Mouse (Mus musculus) neural tube, embryonic 11.5 days (tissue): ENCODE measurements around the gene Gm12248. TPM values are rescaled to one million over a fixed set of nuclear protein-coding genes. Genes with fewer than 3 reads are reported as not detected.
"Not testable (repeated sequence)": the region's sequence is repeated elsewhere in the genome, so short reads cannot be mapped to it uniquely, and the experiment has no call there.

Experiments
- ATAC-seq: fragments of 200-750 bp; cut with Nextera tagmentation; 2 replicates; pipeline ENCODE4 v1.8.0; 2017; ENCODE audit warnings: moderate number of reproducible peaks, mild to moderate bottlenecking, moderate TSS enrichment, moderate library complexity; ENCODE audit not compliant: insufficient read depth, low FRiP score, low TSS enrichment
- DNase-seq: peaks from one replicate; pipeline ENCODE4 v3.0.0-alpha.2; 2015; ENCODE audit warnings: low spot score
- H3K27ac ChIP-seq: fragments of 300-500 bp; sonication (generic); 2 replicates; pipeline ENCODE4 v1.5.1; 2014; ENCODE audit warnings: low read depth, mild to moderate bottlenecking, low read length
- H3K27me3 ChIP-seq: fragments of 300-500 bp; sonication (generic); 2 replicates; pipeline ENCODE4 v1.6.1; 2014; ENCODE audit warnings: mild to moderate bottlenecking, low read length, mixed read lengths; ENCODE audit not compliant: control insufficient read depth, insufficient read depth
- H3K36me3 ChIP-seq: fragments of 300-500 bp; sonication (generic); 2 replicates; pipeline ENCODE4 v1.6.1; 2014; ENCODE audit warnings: mild to moderate bottlenecking, low read length, moderate library complexity, mixed read lengths; ENCODE audit not compliant: control insufficient read depth, insufficient read depth
- H3K4me1 ChIP-seq: fragments of 300-500 bp; sonication (generic); 2 replicates; pipeline ENCODE4 v1.6.1; 2014; ENCODE audit warnings: low read length, mixed read lengths; ENCODE audit not compliant: control insufficient read depth, insufficient read depth
- H3K4me2 ChIP-seq: fragments of 300-500 bp; sonication (generic); 2 replicates; pipeline ENCODE4 v1.6.1; 2014; ENCODE audit warnings: low read depth, mild to moderate bottlenecking, moderate library complexity
- H3K4me3 ChIP-seq: fragments of 300-500 bp; sonication (generic); 2 replicates; pipeline ENCODE4 v1.5.1; 2014; ENCODE audit warnings: low read depth, low read length
- H3K9ac ChIP-seq: fragments of 300-500 bp; sonication (generic); 2 replicates; pipeline ENCODE4 v1.6.1; 2014; ENCODE audit warnings: mild to moderate bottlenecking, low read length
- H3K9me3 ChIP-seq: fragments of 300-500 bp; sonication (generic); 2 replicates; pipeline ENCODE4 v1.6.1; 2016; ENCODE audit warnings: low read length; ENCODE audit not compliant: control insufficient read depth
- WGBS: fragments of 180-500 bp; shearing (Covaris S2); extraction: QIAGEN DNeasy Blood & Tissue Kit; methylation state at CpG from one replicate; pipeline ENCODE4 v1.1.7; 2014; 5-methylcytosine and 5-hydroxymethylcytosine counted together
- polyA plus RNA-seq: library from polyadenylated mRNA; unstranded; fragments of >200 nt; fragmentation: Nextera tagmentation; extraction: Ambion mirVana; gene quantifications from 2 replicates; pipeline ENCODE4 v1.2.1, GENCODE M21; 2014

Gene Gm12248
- polyA plus RNA-seq, 1 experiment from 2014 or later: not detected

DNA sequence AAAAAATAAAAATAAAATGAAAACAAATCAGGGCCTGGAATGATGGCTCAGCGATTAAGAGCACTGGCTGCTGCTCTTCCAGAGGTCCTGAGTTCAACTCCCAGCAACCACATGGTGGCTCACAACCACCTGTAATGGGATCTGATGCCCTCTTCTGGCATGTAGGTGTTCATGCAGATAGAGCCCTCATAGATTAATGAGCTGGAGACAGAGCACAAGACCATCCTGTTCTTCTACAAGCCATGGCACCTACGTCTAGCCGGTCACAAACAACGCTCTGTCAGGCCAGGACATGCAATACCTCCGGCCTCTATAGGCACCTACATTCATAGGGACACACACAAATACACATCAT is 5.4 kb upstream of the Gm12248 start:
- not testable (repeated sequence) for DNase-seq, H3K9me3 ChIP-seq, H3K9ac ChIP-seq, H3K4me1 ChIP-seq, H3K4me3 ChIP-seq, H3K27ac ChIP-seq, ATAC-seq, H3K36me3 ChIP-seq, H3K4me2 ChIP-seq, H3K27me3 ChIP-seq
- 68% methylated on average over 5 of the region's 5 CpGs for WGBS

DNA sequence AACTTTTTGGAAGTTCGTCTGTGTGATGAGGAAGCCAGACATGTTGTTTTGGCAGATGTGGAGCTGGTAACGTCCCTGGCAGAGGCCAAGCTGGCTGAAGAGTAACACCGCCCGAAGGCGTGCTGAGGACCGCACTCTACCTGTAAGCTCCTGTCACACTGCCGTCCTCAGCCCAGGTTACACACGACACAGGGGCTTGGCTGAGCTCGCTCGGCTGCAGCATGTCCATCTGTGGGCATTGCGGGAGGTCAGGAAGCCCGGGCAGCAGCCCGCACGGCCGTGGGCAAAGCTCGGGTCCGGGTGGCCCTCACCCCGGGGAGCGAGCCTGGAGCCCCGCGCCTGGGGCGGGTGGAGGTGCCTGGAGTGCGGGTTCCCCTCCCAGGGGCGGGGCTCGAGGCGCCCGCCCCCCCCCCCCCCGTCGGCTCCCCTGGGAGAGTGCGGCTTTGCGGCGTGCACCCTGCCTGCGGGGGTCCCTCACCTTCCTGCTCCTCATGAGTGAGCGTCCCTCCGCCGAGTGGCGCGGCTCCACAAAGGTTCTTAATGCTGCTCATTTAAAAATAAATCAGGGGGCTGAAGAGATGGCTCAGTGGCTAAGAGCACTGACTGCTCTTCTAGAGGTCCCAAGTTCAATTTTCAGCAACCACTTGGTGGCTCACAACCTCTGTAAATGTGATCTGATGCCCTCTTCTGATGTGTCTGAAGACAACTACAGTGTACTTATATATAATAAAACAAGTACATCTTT is 4.9 kb upstream of the Gm12248 start:
- DNase-seq (no peak), ATAC-seq (no peak)
- Histone ChIP-seq H3K9me3 (no peaks in the 10 kb centered on the region), H3K4me3 (peak overlapping the region; percentile 36), H3K9ac (peak overlapping the region; percentile 31), H3K27ac (no peak overlapping the region), H3K4me1 (no peaks in the 10 kb centered on the region), H3K27me3 (peaks cover 7% of the 10 kb centered on the region; the same call in 1 of the 2 replicates), H3K36me3 (no peaks in the 10 kb centered on the region), H3K4me2 (peak overlapping the region; percentile 61)
- WGBS: 1% methylated on average over 26 of the region's 38 CpGs

GRCm38 (mm10) chr11:58096821-58097620 is 4.1 kb upstream of the Gm12248 start:
- WGBS: 54% methylated on average over 20 of the region's 20 CpGs
- DNase-seq (no peak), ATAC-seq (no peak)
- Histone ChIP-seq H3K27ac (no peak overlapping the region), H3K36me3 (no peaks in the 10 kb centered on the region), H3K9ac (no peak overlapping the region), H3K9me3 (no peaks in the 10 kb centered on the region), H3K4me2 (peak overlapping the region; percentile 14; the same call in 1 of the 2 replicates), H3K27me3 (peaks cover 7% of the 10 kb centered on the region; the same call in 1 of the 2 replicates), H3K4me1 (no peaks in the 10 kb centered on the region), H3K4me3 (no peak overlapping the region)

- H3K36me3 ChIP-seq: no peaks in the 10 kb centered on the region
- H3K4me2 ChIP-seq: no peak overlapping the region
These were observed 3.2 kb upstream of the Gm12248 start for GRCm38 (mm10) chr11:58096160-58096559.

GRCm38 (mm10) chr11:58095561-58095960 is 2.6 kb upstream of the Gm12248 start:
- Histone ChIP-seq H3K4me1 (no peaks in the 10 kb centered on the region), H3K4me2 (no peak overlapping the region), H3K4me3 (no peak overlapping the region), H3K9me3 (no peaks in the 10 kb centered on the region), H3K27ac (no peak overlapping the region), H3K36me3 (no peaks in the 10 kb centered on the region), H3K27me3 (peaks cover 7% of the 10 kb centered on the region; the same call in 1 of the 2 replicates), H3K9ac (no peak overlapping the region)
- WGBS: 100% methylated on average over 1 of the region's 1 CpGs
- DNase-seq (no peak), ATAC-seq (no peak)

More at GRCm38 (mm10) chr11:58096160-58096559, 3.2 kb upstream of the Gm12248 start:
- no peak overlapping the region for H3K4me3 ChIP-seq
- WGBS: 85% methylated on average over 5 of the region's 5 CpGs
- no peak overlapping the region for H3K27ac ChIP-seq
- H3K27me3 ChIP-seq: peaks cover 7% of the 10 kb centered on the region; the same call in 1 of the 2 replicates
- H3K4me1 ChIP-seq: no peaks in the 10 kb centered on the region
- ATAC-seq: no peak
- no peaks in the 10 kb centered on the region for H3K9me3 ChIP-seq
- no peak overlapping the region for H3K9ac ChIP-seq
- no peak for DNase-seq

DNA sequence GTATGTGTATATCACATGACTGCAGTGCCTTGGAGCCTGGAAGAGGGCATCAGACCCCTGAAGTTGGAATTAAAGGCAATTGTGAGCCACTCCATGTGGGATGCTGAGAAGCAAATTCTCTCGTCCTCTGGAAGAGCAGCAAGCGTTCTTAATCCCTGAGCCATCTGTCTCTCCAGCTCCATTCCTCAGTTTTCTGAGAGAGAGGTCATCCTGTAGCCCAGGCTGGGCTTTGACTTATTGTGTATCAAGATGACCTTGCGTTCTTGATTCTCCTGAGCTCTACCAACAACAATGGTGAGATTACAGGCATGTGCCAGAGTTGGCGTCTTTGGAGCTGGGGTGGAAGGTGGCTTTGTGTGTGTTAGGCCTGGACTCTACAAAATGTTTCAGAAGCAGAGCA is 1.8 kb upstream of the Gm12248 start:
- Histone ChIP-seq H3K27ac (no peak overlapping the region), H3K27me3 (peaks cover 7% of the 10 kb centered on the region; the same call in 1 of the 2 replicates), H3K9me3 (no peaks in the 10 kb centered on the region), H3K4me2 (no peak overlapping the region), H3K36me3 (no peaks in the 10 kb centered on the region), H3K4me3 (no peak overlapping the region), H3K4me1 (no peaks in the 10 kb centered on the region), H3K9ac (no peak overlapping the region)
- DNase-seq (no peak), ATAC-seq (no peak)
- WGBS: 72% methylated on average over 4 of the region's 4 CpGs

- no peaks in the 10 kb centered on the region for H3K4me1 ChIP-seq
- H3K4me3 ChIP-seq: no peak overlapping the region
- ATAC-seq (no peak), DNase-seq (no peak)
- peaks cover 3% of the 10 kb centered on the region; the same call in 1 of the 2 replicates for H3K27me3 ChIP-seq
- H3K4me2 ChIP-seq: no peak overlapping the region
- H3K9me3 ChIP-seq: no peaks in the 10 kb centered on the region
- H3K27ac ChIP-seq: no peak overlapping the region
- H3K9ac ChIP-seq: no peak overlapping the region
- 58% methylated on average over 4 of the region's 4 CpGs for WGBS
- H3K36me3 ChIP-seq: no peaks in the 10 kb centered on the region
These were observed 393 bp downstream of the Gm12248 start for GRCm38 (mm10) chr11:58092541-58092940.

DNA sequence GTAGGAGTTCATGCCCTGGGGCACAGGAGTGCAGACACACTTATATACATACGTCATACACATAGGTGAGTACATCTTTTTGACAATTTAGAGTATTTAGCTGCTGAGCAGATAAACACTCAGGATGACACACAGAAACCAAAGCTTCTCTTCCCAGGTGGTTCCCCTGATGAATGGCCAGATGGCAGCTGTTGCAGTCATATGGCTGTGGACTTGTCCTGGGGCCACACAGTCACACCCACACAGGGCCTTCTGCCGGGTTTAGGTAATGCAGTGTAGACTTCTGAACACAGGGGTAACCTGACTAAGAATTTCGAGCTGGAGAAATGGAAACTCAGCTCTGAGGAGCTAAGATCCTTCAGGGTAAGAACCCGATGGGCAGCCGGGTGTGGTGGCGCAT is 11.2 kb downstream of the Gm12248 start:
- H3K9ac ChIP-seq: no peak overlapping the region

More for the DNA sequence above, 11.2 kb downstream of the Gm12248 start:
- DNase-seq (no peak), ATAC-seq (no peak)
- H3K27me3 ChIP-seq: no peaks in the 10 kb centered on the region
- no peak overlapping the region for H3K4me3 ChIP-seq
- no peak overlapping the region for H3K4me2 ChIP-seq
- no peaks in the 10 kb centered on the region for H3K36me3 ChIP-seq
- WGBS: 86% methylated on average over 6 of the region's 6 CpGs
- H3K9me3 ChIP-seq: no peaks in the 10 kb centered on the region
- H3K4me1 ChIP-seq: no peaks in the 10 kb centered on the region
- H3K27ac ChIP-seq: no peak overlapping the region
